Mouse (Mus musculus) limb, embryonic 11.5 days (tissue): ENCODE measurements around the gene Slc12a3. TPM values are rescaled to one million over a fixed set of nuclear protein-coding genes. Genes with fewer than 3 reads are reported as not detected.

Source experiments
- ATAC-seq: fragments of 200-750 bp; cut with Nextera tagmentation; 2 replicates; pipeline ENCODE4 v1.8.0; 2017; ENCODE audit warnings: low read depth; ENCODE audit not compliant: insufficient number of reproducible peaks, low FRiP score, low TSS enrichment
- DNase-seq: peaks from one replicate; pipeline ENCODE4 v3.0.0-alpha.2; 2015; ENCODE audit warnings: low spot score
- H3K27ac ChIP-seq: fragments of 300-500 bp; sonication (generic); replicated peaks from 2 replicates; pipeline ENCODE4 v1.5.1; 2014; ENCODE audit warnings: low read depth, mild to moderate bottlenecking, low read length
- H3K27me3 ChIP-seq: fragments of 300-500 bp; sonication (generic); 2 replicates; pipeline ENCODE4 v1.6.1; 2014; ENCODE audit warnings: mild to moderate bottlenecking, low read length, mixed read lengths; ENCODE audit not compliant: control insufficient read depth, insufficient read depth
- H3K36me3 ChIP-seq: fragments of 300-500 bp; sonication (generic); 2 replicates; pipeline ENCODE4 v1.6.1; 2014; ENCODE audit warnings: mild to moderate bottlenecking, low read length, moderate library complexity, mixed read lengths; ENCODE audit not compliant: control insufficient read depth, insufficient read depth
- H3K4me1 ChIP-seq: fragments of 300-500 bp; sonication (generic); 2 replicates; pipeline ENCODE4 v1.6.1; 2014; ENCODE audit warnings: low read length, mixed read lengths; ENCODE audit not compliant: control insufficient read depth, insufficient read depth
- H3K4me2 ChIP-seq: fragments of 300-500 bp; sonication (generic); 2 replicates; pipeline ENCODE4 v1.6.1; 2014; ENCODE audit warnings: low read depth, mild to moderate bottlenecking, moderate library complexity; ENCODE audit not compliant: severe bottlenecking
- H3K4me3 ChIP-seq: fragments of 300-500 bp; sonication (generic); 2 replicates; pipeline ENCODE4 v1.5.1; 2014; ENCODE audit warnings: low read depth, low read length
- H3K9ac ChIP-seq: fragments of 300-500 bp; sonication (generic); 2 replicates; pipeline ENCODE4 v1.6.1; 2014; ENCODE audit warnings: mild to moderate bottlenecking, low read length
- H3K9me3 ChIP-seq: fragments of 300-500 bp; sonication (generic); 2 replicates; pipeline ENCODE4 v1.6.1; 2016; ENCODE audit warnings: low read length; ENCODE audit not compliant: control insufficient read depth
- WGBS: fragments of 180-500 bp; shearing (Covaris S2); extraction: QIAGEN DNeasy Blood & Tissue Kit; methylation state at CpG from one replicate; pipeline ENCODE4 v1.1.7; 2014; 5-methylcytosine and 5-hydroxymethylcytosine counted together
- polyA plus RNA-seq: library from polyadenylated mRNA; unstranded; fragments of >200 nt; fragmentation: Nextera tagmentation; extraction: Ambion mirVana; gene quantifications from 2 replicates; pipeline ENCODE4 v1.2.1, GENCODE M21; 2014

Slc12a3 gene
- polyA plus RNA-seq, 1 experiment from 2014 or later, result not detected

- Histone ChIP-seq H3K9me3 (no peaks in the 10 kb centered on the region), H3K9ac (no peak overlapping the region), H3K4me3 (no peak overlapping the region), H3K4me1 (no peaks in the 10 kb centered on the region), H3K36me3 (no peaks in the 10 kb centered on the region), H3K4me2 (no peak overlapping the region), H3K27ac (no peak overlapping the region), H3K27me3 (no peaks in the 10 kb centered on the region)
- WGBS, result 75% methylated on average over 6 of the region's 6 CpGs
- DNase-seq (no peak), ATAC-seq (no peak)
Measured at GRCm38 (mm10) chr8:94357220-94357619, 28.2 kb downstream of the Slc12a3 start.

GRCm38 (mm10) chr8:94358541-94358940, 29.5 kb downstream of the Slc12a3 start:
- no peak overlapping the region for H3K4me2 ChIP-seq
- H3K36me3 ChIP-seq, result no peaks in the 10 kb centered on the region
- DNase-seq (no peak), ATAC-seq (no peak)
- 0 out of 2 replicates have a peak, but pooled peaks cover 4% of the 10 kb centered on the region for H3K4me1 ChIP-seq
- no peaks in the 10 kb centered on the region for H3K27me3 ChIP-seq
- H3K4me3 ChIP-seq, result no peak overlapping the region
- WGBS, result 79% methylated on average over 5 of the region's 5 CpGs
- H3K9me3 ChIP-seq, result no peaks in the 10 kb centered on the region
- H3K27ac ChIP-seq, result no peak overlapping the region
- no peak overlapping the region for H3K9ac ChIP-seq

- Histone ChIP-seq H3K9me3 (no peaks in the 10 kb centered on the region), H3K4me2 (no peak overlapping the region), H3K27ac (no peak overlapping the region), H3K4me1 (0 out of 2 replicates have a peak, but pooled peaks cover 4% of the 10 kb centered on the region), H3K4me3 (no peak overlapping the region), H3K36me3 (no peaks in the 10 kb centered on the region), H3K9ac (no peak overlapping the region), H3K27me3 (no peaks in the 10 kb centered on the region)
- ATAC-seq (no peak), DNase-seq (no peak)
- WGBS, result 86% methylated on average over 6 of the region's 6 CpGs
Measured at GRCm38 (mm10) chr8:94361774-94362431, 32.9 kb downstream of the Slc12a3 start.

GRCm38 (mm10) chr8:94362607-94363239, 33.7 kb downstream of the Slc12a3 start:
- Histone ChIP-seq H3K27me3 (no peaks in the 10 kb centered on the region), H3K36me3 (no peaks in the 10 kb centered on the region), H3K4me1 (0 out of 2 replicates have a peak, but pooled peaks cover 4% of the 10 kb centered on the region), H3K4me2 (no peak overlapping the region), H3K4me3 (no peak overlapping the region), H3K9ac (no peak overlapping the region), H3K27ac (no peak overlapping the region), H3K9me3 (no peaks in the 10 kb centered on the region)
- ATAC-seq (no peak), DNase-seq (no peak)
- 83% methylated on average over 7 of the region's 7 CpGs for WGBS

- Histone ChIP-seq H3K27ac (no peak overlapping the region), H3K4me2 (no peak overlapping the region), H3K36me3 (no peaks in the 10 kb centered on the region), H3K9me3 (no peaks in the 10 kb centered on the region), H3K4me3 (no peak overlapping the region), H3K4me1 (0 out of 2 replicates have a peak, but pooled peaks cover 4% of the 10 kb centered on the region), H3K27me3 (no peaks in the 10 kb centered on the region), H3K9ac (no peak overlapping the region)
- ATAC-seq (no peak), DNase-seq (peak; percentile 29)
- 57% methylated on average over 4 of the region's 4 CpGs for WGBS
Measured at GRCm38 (mm10) chr8:94363288-94363688, 34.3 kb downstream of the Slc12a3 start.

- no peak for ATAC-seq
- no peaks in the 10 kb centered on the region for H3K36me3 ChIP-seq
- DNase-seq, result no peak
- H3K9ac ChIP-seq, result no peak overlapping the region
- H3K9me3 ChIP-seq, result no peaks in the 10 kb centered on the region
- 68% methylated on average over 2 of the region's 2 CpGs for WGBS
- no peak overlapping the region for H3K27ac ChIP-seq
- H3K4me3 ChIP-seq, result no peak overlapping the region
- no peaks in the 10 kb centered on the region for H3K27me3 ChIP-seq
- H3K4me2 ChIP-seq, result no peak overlapping the region
- H3K4me1 ChIP-seq, result 0 out of 2 replicates have a peak, but pooled peaks cover 4% of the 10 kb centered on the region
Measured at GRCm38 (mm10) chr8:94363906-94364305, 34.9 kb downstream of the Slc12a3 start.

- Histone ChIP-seq H3K4me3 (no peak overlapping the region), H3K36me3 (no peaks in the 10 kb centered on the region), H3K27me3 (no peaks in the 10 kb centered on the region), H3K9me3 (no peaks in the 10 kb centered on the region), H3K27ac (no peak overlapping the region), H3K4me2 (no peak overlapping the region), H3K9ac (no peak overlapping the region), H3K4me1 (0 out of 2 replicates have a peak, but pooled peaks cover 4% of the 10 kb centered on the region)
- no peak for DNase-seq
- no peak for ATAC-seq
- WGBS, result 88% methylated on average over 6 of the region's 6 CpGs
Measured at GRCm38 (mm10) chr8:94364686-94365312, 35.8 kb downstream of the Slc12a3 start.

- ATAC-seq (no peak), DNase-seq (no peak)
- WGBS, result 83% methylated on average over 9 of the region's 9 CpGs
- no peak overlapping the region for H3K27ac ChIP-seq
- no peaks in the 10 kb centered on the region for H3K27me3 ChIP-seq
- H3K4me2 ChIP-seq, result no peak overlapping the region
- 0 out of 2 replicates have a peak, but pooled peaks cover 4% of the 10 kb centered on the region for H3K4me1 ChIP-seq
- no peaks in the 10 kb centered on the region for H3K36me3 ChIP-seq
- no peak overlapping the region for H3K9ac ChIP-seq
- no peaks in the 10 kb centered on the region for H3K9me3 ChIP-seq
- H3K4me3 ChIP-seq, result no peak overlapping the region
Measured at GRCm38 (mm10) chr8:94365410-94365981, 36.5 kb downstream of the Slc12a3 start.
